In genomic region chr10:44265835-44266234, GRCm38 (mm10) we compare ENCODE assay signal across 19 mouse cellular contexts. TPM values are rescaled to one million over a fixed set of nuclear protein-coding genes. Genes with fewer than 3 reads are reported as not detected.
DNase-seq lines count a peak whose midpoint lies in the region; ATAC-seq and TF ChIP-seq lines count a peak whose summit lies in the region.
"Had no signal": no experiment of that assay in that cellular context is flagged by ENCODE, and none has a peak within 500 bp of the region (broad histone marks: within the 10 kb centered on the region; RNA-seq: fewer than 3 reads in every experiment).

No protein-coding gene starts in this region.

- ATAC-seq in hindbrain, embryonic 11.5 days (ENCODE audit: low FRiP score), result no peak
- ATAC-seq: CD4-positive, CD25-positive, alpha-beta regulatory T cell, adult 4 months; intestine, postnatal 0 days had no signal

- 55% methylated on average over 3 of the region's 3 CpGs for WGBS in hindbrain, embryonic 10.5 days
- 53% methylated on average over 3 of the region's 3 CpGs for WGBS in hindbrain, embryonic 11.5 days
- WGBS in embryonic facial prominence, embryonic 10.5 days, result 60% methylated on average over 3 of the region's 3 CpGs

- DNase-seq in hindbrain, embryonic 10.5 days (ENCODE audit: low spot score), result no peak
- no peak for DNase-seq in hindbrain, embryonic 11.5 days (ENCODE audit: low spot score)
- DNase-seq in embryonic facial prominence, embryonic 10.5 days (ENCODE audit: low spot score), result peak; percentile 28
- DNase-seq in forelimb bud, embryonic 11.5 days (ENCODE audit: low read depth, low spot score), result peak; percentile 3
- no peak for DNase-seq in right cerebral cortex, postnatal 4 days
- DNase-seq in kidney, postnatal 10 days, result no peak
- DNase-seq in left cerebral cortex, postnatal 10 days (ENCODE audit: extremely low spot score in 1 of 2, low spot score in 2 of 2), result no peak
- DNase-seq: adrenal gland, postnatal 36 days; gastrocnemius, postnatal 10 days; heart, postnatal 10 days; kidney, postnatal 4 days; midbrain, embryonic 14.5 days; thymus, postnatal 14 days had no signal

- H3K4me3 ChIP-seq in hindbrain, embryonic 10.5 days, result no peak overlapping the region
- H3K4me3 ChIP-seq in hindbrain, embryonic 11.5 days (ENCODE audit: low read depth, low read length), result no peak overlapping the region
- peak overlapping the region; percentile 48 for H3K4me3 ChIP-seq in ES-Bruce4 (ENCODE audit: low read depth, low read length)
- H3K4me3 ChIP-seq in embryonic facial prominence, embryonic 10.5 days, result no peak overlapping the region
- H3K4me3 ChIP-seq: forebrain, embryonic 12.5 days; heart, embryonic 12.5 days; hindbrain, embryonic 12.5 days had no signal

- H3K4me2 ChIP-seq in hindbrain, embryonic 11.5 days (replicated peaks; ENCODE audit: low read depth, low read length), result no peak overlapping the region
- H3K4me2 ChIP-seq: forebrain, embryonic 12.5 days; heart, embryonic 12.5 days; hindbrain, embryonic 12.5 days had no signal

- TF ChIP-seq POLR2A in ES-Bruce4 (IDR thresholded peaks at IDR 0.05; ENCODE audit: insufficient read depth, low read length), result no peak

- H3K9me3 ChIP-seq in hindbrain, embryonic 10.5 days, result no peaks in the 10 kb centered on the region
- no peaks in the 10 kb centered on the region for H3K9me3 ChIP-seq in hindbrain, embryonic 11.5 days (ENCODE audit: control insufficient read depth, low read length)
- H3K9me3 ChIP-seq in ES-Bruce4 (replicated peaks; ENCODE audit: control insufficient read depth, insufficient read depth, low read length, poor library complexity, severe bottlenecking), result no peaks in the 10 kb centered on the region
- H3K9me3 ChIP-seq in embryonic facial prominence, embryonic 10.5 days, result no peaks in the 10 kb centered on the region
- H3K9me3 ChIP-seq: forebrain, embryonic 12.5 days; heart, embryonic 12.5 days; hindbrain, embryonic 12.5 days had no signal

- peaks cover 9% of the 10 kb centered on the region for H3K36me3 ChIP-seq in hindbrain, embryonic 10.5 days
- no peaks in the 10 kb centered on the region for H3K36me3 ChIP-seq in hindbrain, embryonic 11.5 days (ENCODE audit: control insufficient read depth, insufficient read depth, low read length)
- H3K36me3 ChIP-seq in ES-Bruce4 (ENCODE audit: control insufficient read depth, insufficient read depth, low read length, poor library complexity, severe bottlenecking), result no peaks in the 10 kb centered on the region
- H3K36me3 ChIP-seq in embryonic facial prominence, embryonic 10.5 days (replicated peaks), result no peaks in the 10 kb centered on the region
- H3K36me3 ChIP-seq: forebrain, embryonic 12.5 days; heart, embryonic 12.5 days had no signal

- intact Hi-C loops in left cerebral cortex, postnatal 10 days (cut with DNase I), result no loop called here

- H3K9ac ChIP-seq in hindbrain, embryonic 11.5 days (ENCODE audit: low read depth, low read length), result no peak overlapping the region
- H3K9ac ChIP-seq in ES-Bruce4 (ENCODE audit: low read depth, poor library complexity, severe bottlenecking), result peak overlapping the region; percentile 46
- H3K9ac ChIP-seq: forebrain, embryonic 12.5 days; heart, embryonic 12.5 days; hindbrain, embryonic 12.5 days had no signal

- 0 out of 2 replicates have a peak, but pooled peaks have one; percentile 25 for TF ChIP-seq EP300 in ES-Bruce4 (IDR thresholded peaks at IDR 0.05; ENCODE audit: insufficient read depth, low read depth, low read length)

- TF ChIP-seq CTCF in ES-Bruce4 (IDR thresholded peaks at IDR 0.05; ENCODE audit: low read depth, low read length), result no peak

- 0 out of 2 replicates have a peak overlapping the region, but pooled peaks have one; percentile 5 for H3K27ac ChIP-seq in hindbrain, embryonic 10.5 days
- H3K27ac ChIP-seq in hindbrain, embryonic 11.5 days (ENCODE audit: low read depth, low read length), result no peak overlapping the region
- no peak overlapping the region for H3K27ac ChIP-seq in ES-Bruce4 (ENCODE audit: insufficient read depth, low read length)
- H3K27ac ChIP-seq in embryonic facial prominence, embryonic 10.5 days (replicated peaks), result peak overlapping the region; percentile 48
- H3K27ac ChIP-seq: forebrain, embryonic 12.5 days; hindbrain, embryonic 12.5 days had no signal

- H3K27me3 ChIP-seq in hindbrain, embryonic 10.5 days (ENCODE audit: insufficient read depth, poor library complexity, severe bottlenecking), result no peaks in the 10 kb centered on the region
- no peaks in the 10 kb centered on the region for H3K27me3 ChIP-seq in hindbrain, embryonic 11.5 days (ENCODE audit: control insufficient read depth, insufficient read depth, low read length)
- no peaks in the 10 kb centered on the region for H3K27me3 ChIP-seq in ES-Bruce4 (ENCODE audit: control insufficient read depth, insufficient read depth, low read length, poor library complexity, severe bottlenecking)
- H3K27me3 ChIP-seq in embryonic facial prominence, embryonic 10.5 days (replicated peaks; ENCODE audit: low read depth, poor library complexity, severe bottlenecking), result no peaks in the 10 kb centered on the region
- H3K27me3 ChIP-seq: forebrain, embryonic 12.5 days; heart, embryonic 12.5 days; hindbrain, embryonic 12.5 days had no signal

- peaks cover 36% of the 10 kb centered on the region for H3K4me1 ChIP-seq in hindbrain, embryonic 10.5 days (replicated peaks)
- no peaks in the 10 kb centered on the region for H3K4me1 ChIP-seq in hindbrain, embryonic 11.5 days (replicated peaks; ENCODE audit: control insufficient read depth, insufficient read depth, low read length)
- no peaks in the 10 kb centered on the region for H3K4me1 ChIP-seq in ES-Bruce4 (ENCODE audit: control insufficient read depth, insufficient read depth, low read length)
- peaks cover 36% of the 10 kb centered on the region for H3K4me1 ChIP-seq in embryonic facial prominence, embryonic 10.5 days

RNA-seq across cellular contexts. Expression of gene Atg5, which starts 2.3 kb away (rescaled TPM):
- 52.5 and 61.5 TPM in 2 replicates for polyA plus RNA-seq in hindbrain, embryonic 10.5 days (2016; fragmentation: Nextera tagmentation; extraction: Ambion mirVana)
- 58.7 and 61.6 TPM in 2 replicates for polyA plus RNA-seq in hindbrain, embryonic 11.5 days (2014; fragmentation: Nextera tagmentation; extraction: Ambion mirVana)
- 27.9 and 28.7 TPM in 2 replicates for polyA plus RNA-seq in ES-Bruce4 (2011; ENCODE audit: insufficient read depth, insufficient read length, low read depth, missing spikeins)
- 53.2 and 57.9 TPM in 2 replicates for polyA plus RNA-seq in embryonic facial prominence, embryonic 10.5 days (2016; fragmentation: Nextera tagmentation; extraction: Ambion mirVana)
- total RNA-seq in left cerebral cortex, postnatal 10 days (2021), result 10 to 100 TPM; 20.8 to 22.9 TPM

Comparison
In these comparisons a context has a peak if more than half of its experiments do, and no peak if none do; other contexts are left out.
1. H3K27ac ChIP-seq: peak in hindbrain, embryonic 10.5 days (single experiment) and embryonic facial prominence, embryonic 10.5 days (single experiment); none in hindbrain, embryonic 11.5 days (single experiment) and ES-Bruce4 (single experiment).
2. DNase-seq: peak in embryonic facial prominence, embryonic 10.5 days (single experiment) and forelimb bud, embryonic 11.5 days (single experiment); none in hindbrain, embryonic 10.5 days (single experiment), hindbrain, embryonic 11.5 days (single experiment), right cerebral cortex, postnatal 4 days (single experiment), kidney, postnatal 10 days (single experiment) and left cerebral cortex, postnatal 10 days (0 of 2).